13 mouse cellular contexts compared by ENCODE assay signal in the genomic region with DNA sequence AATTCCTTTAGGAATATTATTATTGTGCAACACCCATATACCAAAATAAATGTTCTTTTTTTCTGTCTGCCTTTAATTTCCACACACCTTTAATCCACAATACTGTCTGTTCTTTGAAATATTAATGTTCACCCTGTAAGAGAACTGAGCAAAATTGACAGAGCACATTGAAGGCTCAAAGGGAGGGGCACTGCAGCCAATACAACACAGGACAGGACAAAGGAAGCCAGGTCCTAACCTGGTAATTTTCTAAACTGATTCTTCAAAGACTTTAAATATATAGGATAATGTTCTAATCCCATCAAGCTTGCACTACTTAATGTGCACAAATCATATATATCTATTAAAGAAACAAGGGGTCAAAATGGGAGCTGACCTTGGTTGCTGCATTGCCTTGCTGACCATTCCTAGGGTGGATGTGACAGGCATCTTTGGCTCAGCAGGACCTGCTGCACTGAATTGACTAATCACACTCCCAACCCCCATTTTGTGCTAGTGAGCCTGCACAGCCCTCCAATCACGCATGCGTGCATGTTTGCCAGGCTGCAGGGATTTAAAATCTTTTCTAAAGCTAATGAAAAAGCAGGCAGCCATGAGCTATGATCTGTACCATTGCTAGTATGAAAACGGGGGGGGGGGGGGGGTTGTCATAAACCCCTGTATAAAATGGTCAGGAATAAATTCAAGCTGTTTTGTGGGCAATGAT. TPM values are rescaled to one million over a fixed set of nuclear protein-coding genes. Genes with fewer than 3 reads are reported as not detected.
DNase-seq lines count a peak whose midpoint lies in the region; ATAC-seq lines count a peak whose summit lies in the region.
"Had no signal": no experiment of that assay in that cellular context is flagged by ENCODE, and none has a peak within 500 bp of the region (broad histone marks: within the 10 kb centered on the region; RNA-seq: fewer than 3 reads in every experiment).

No protein-coding gene starts in this region.

- H3K36me3 ChIP-seq in forebrain, embryonic 11.5 days (ENCODE audit: control insufficient read depth, insufficient read depth, low read length), result no peaks in the 10 kb centered on the region
- no peaks in the 10 kb centered on the region for H3K36me3 ChIP-seq in hindbrain, embryonic 16.5 days (ENCODE audit: control insufficient read depth, insufficient read depth, low read length)
- H3K36me3 ChIP-seq in neural tube, embryonic 14.5 days (ENCODE audit: control insufficient read depth, insufficient read depth, low read length), result no peaks in the 10 kb centered on the region
- H3K36me3 ChIP-seq in liver, embryonic 11.5 days (ENCODE audit: control insufficient read depth, insufficient read depth, low read length), result no peaks in the 10 kb centered on the region
- H3K36me3 ChIP-seq: embryonic facial prominence, embryonic 10.5 days; stomach, embryonic 15.5 days had no signal

- no peaks in the 10 kb centered on the region for H3K4me1 ChIP-seq in forebrain, embryonic 11.5 days (replicated peaks; ENCODE audit: control insufficient read depth, insufficient read depth, low read length)
- H3K4me1 ChIP-seq in hindbrain, embryonic 16.5 days (ENCODE audit: control insufficient read depth, insufficient read depth, low read depth, low read length), result no peaks in the 10 kb centered on the region
- no peaks in the 10 kb centered on the region for H3K4me1 ChIP-seq in neural tube, embryonic 14.5 days (ENCODE audit: control insufficient read depth, insufficient read depth, low read length)
- no peaks in the 10 kb centered on the region for H3K4me1 ChIP-seq in liver, embryonic 11.5 days (replicated peaks; ENCODE audit: control insufficient read depth, insufficient read depth, low read length)
- H3K4me1 ChIP-seq: embryonic facial prominence, embryonic 10.5 days; stomach, embryonic 15.5 days had no signal

- H3K27ac ChIP-seq in forebrain, embryonic 11.5 days (ENCODE audit: low read depth, low read length), result no peak overlapping the region
- no peak overlapping the region for H3K27ac ChIP-seq in hindbrain, embryonic 16.5 days (ENCODE audit: low read depth, low read length)
- peak overlapping the region; percentile 67 for H3K27ac ChIP-seq in neural tube, embryonic 14.5 days (ENCODE audit: low read depth, low read length)
- no peak overlapping the region for H3K27ac ChIP-seq in liver, embryonic 11.5 days (ENCODE audit: low read depth, low read length)
- H3K27ac ChIP-seq: embryonic facial prominence, embryonic 10.5 days; liver, embryonic 14.5 days; stomach, embryonic 15.5 days had no signal

- no peaks in the 10 kb centered on the region for H3K27me3 ChIP-seq in forebrain, embryonic 11.5 days (ENCODE audit: control insufficient read depth, insufficient read depth, low read length)
- no peaks in the 10 kb centered on the region for H3K27me3 ChIP-seq in hindbrain, embryonic 16.5 days (replicated peaks; ENCODE audit: control insufficient read depth, insufficient read depth, low read length)
- H3K27me3 ChIP-seq in neural tube, embryonic 14.5 days (ENCODE audit: control insufficient read depth, insufficient read depth, low read length), result no peaks in the 10 kb centered on the region
- no peaks in the 10 kb centered on the region for H3K27me3 ChIP-seq in liver, embryonic 11.5 days (replicated peaks; ENCODE audit: control insufficient read depth, insufficient read depth, low read length)
- H3K27me3 ChIP-seq: stomach, embryonic 15.5 days had no signal

- ATAC-seq in forebrain, embryonic 11.5 days (replicated peaks; ENCODE audit: low FRiP score), result peak; percentile 90
- peak; percentile 94 for ATAC-seq in hindbrain, embryonic 16.5 days
- ATAC-seq in neural tube, embryonic 14.5 days (ENCODE audit: low read depth), result peak; percentile 68
- no peak for ATAC-seq in liver, embryonic 11.5 days (replicated peaks; ENCODE audit: low FRiP score)

- peak; percentile 12 for DNase-seq in embryo, embryonic 11 days
- no peak for DNase-seq in embryo, embryonic 10 days (ENCODE audit: low spot score)
- DNase-seq in forebrain, embryonic 11.5 days (ENCODE audit: low spot score), result peak; percentile 56
- no peak for DNase-seq in frontal cortex, postnatal 14 days (ENCODE audit: low spot score in 2 of 2)
- no peak for DNase-seq in urinary bladder, postnatal 14 days (ENCODE audit: low spot score)
- DNase-seq in liver, embryonic 11.5 days (ENCODE audit: low spot score), result no peak
- DNase-seq: adrenal gland, postnatal 36 days; kidney, adult 9 months had no signal

- H3K4me3 ChIP-seq in forebrain, embryonic 11.5 days (ENCODE audit: low read depth, low read length), result no peak overlapping the region
- no peak overlapping the region for H3K4me3 ChIP-seq in hindbrain, embryonic 16.5 days (ENCODE audit: low read length)
- no peak overlapping the region; the same call in 1 of the 2 replicates for H3K4me3 ChIP-seq in neural tube, embryonic 14.5 days (ENCODE audit: low read depth, low read length)
- no peak overlapping the region for H3K4me3 ChIP-seq in liver, embryonic 11.5 days (ENCODE audit: low read depth, low read length)
- H3K4me3 ChIP-seq: embryonic facial prominence, embryonic 10.5 days; stomach, embryonic 15.5 days had no signal

- no peaks in the 10 kb centered on the region for H3K9me3 ChIP-seq in forebrain, embryonic 11.5 days (ENCODE audit: control insufficient read depth, low read length)
- H3K9me3 ChIP-seq in hindbrain, embryonic 16.5 days (ENCODE audit: control insufficient read depth, low read length), result no peaks in the 10 kb centered on the region; the same call in 1 of the 2 replicates
- no peaks in the 10 kb centered on the region for H3K9me3 ChIP-seq in neural tube, embryonic 14.5 days (ENCODE audit: control insufficient read depth, low read length)
- no peaks in the 10 kb centered on the region for H3K9me3 ChIP-seq in liver, embryonic 11.5 days (ENCODE audit: control insufficient read depth, low read length)
- H3K9me3 ChIP-seq: stomach, embryonic 15.5 days had no signal

- no peak overlapping the region for H3K9ac ChIP-seq in forebrain, embryonic 11.5 days (ENCODE audit: low read length)
- no peak overlapping the region for H3K9ac ChIP-seq in hindbrain, embryonic 16.5 days (ENCODE audit: low read depth, low read length)
- no peak overlapping the region for H3K9ac ChIP-seq in neural tube, embryonic 14.5 days (replicated peaks; ENCODE audit: low read depth, low read length)
- H3K9ac ChIP-seq in liver, embryonic 11.5 days (ENCODE audit: low read depth, low read length), result no peak overlapping the region
- H3K9ac ChIP-seq: liver, embryonic 14.5 days; stomach, embryonic 15.5 days had no signal

- H3K4me2 ChIP-seq in forebrain, embryonic 11.5 days (ENCODE audit: low read depth, low read length, severe bottlenecking), result no peak overlapping the region
- H3K4me2 ChIP-seq in hindbrain, embryonic 16.5 days (ENCODE audit: low read length), result no peak overlapping the region
- H3K4me2 ChIP-seq in neural tube, embryonic 14.5 days (ENCODE audit: low read depth, low read length), result no peak overlapping the region; the same call in 1 of the 2 replicates
- no peak overlapping the region for H3K4me2 ChIP-seq in liver, embryonic 11.5 days
- H3K4me2 ChIP-seq: stomach, embryonic 15.5 days had no signal

- 43% methylated on average over 3 of the region's 3 CpGs for WGBS in forebrain, embryonic 11.5 days
- 38% methylated on average over 3 of the region's 3 CpGs for WGBS in hindbrain, embryonic 16.5 days
- WGBS in neural tube, embryonic 14.5 days, result 50% methylated on average over 3 of the region's 3 CpGs
- 54% methylated on average over 3 of the region's 3 CpGs for WGBS in liver, embryonic 11.5 days

RNA-seq across cellular contexts. Expression of a gene that starts 42.7 kb away (rescaled TPM):
- polyA plus RNA-seq in forebrain, embryonic 11.5 days (2014; fragmentation: Nextera tagmentation; extraction: Ambion mirVana), result 160 and 174 TPM in 2 replicates
- 1,040 and 1,196 TPM in 2 replicates for polyA plus RNA-seq in hindbrain, embryonic 16.5 days (2015; fragmentation: Nextera tagmentation; extraction: Ambion mirVana)
- 977 and 1,218 TPM in 2 replicates for polyA plus RNA-seq in neural tube, embryonic 14.5 days (2014; fragmentation: Nextera tagmentation; extraction: Ambion mirVana)
- 36.5 and 39.8 TPM in 2 replicates for polyA plus RNA-seq in liver, embryonic 11.5 days (2014; fragmentation: Nextera tagmentation; extraction: Ambion mirVana)

Comparison
In these comparisons a context has a peak if more than half of its experiments do, and no peak if none do; other contexts are left out.
1. DNase-seq: peak in embryo, embryonic 11 days (single experiment) and forebrain, embryonic 11.5 days (single experiment); none in embryo, embryonic 10 days (single experiment), frontal cortex, postnatal 14 days (0 of 2), urinary bladder, postnatal 14 days (single experiment) and liver, embryonic 11.5 days (single experiment).